Mouse (Mus musculus) neural tube, embryonic 11.5 days (tissue): Measurements from ENCODE around the gene Plekha7. TPM values are rescaled to one million over a fixed set of nuclear protein-coding genes. Genes with fewer than 3 reads are reported as not detected.
A peak's percentile ranks its signal among the peaks of the same experiment; 100 is the strongest.

Source experiments
- ATAC-seq: fragments of 200-750 bp; cut with Nextera tagmentation; 2 replicates; pipeline ENCODE4 v1.8.0; 2017; ENCODE audit warnings: moderate number of reproducible peaks, mild to moderate bottlenecking, moderate TSS enrichment, moderate library complexity; ENCODE audit not compliant: insufficient read depth, low FRiP score, low TSS enrichment
- DNase-seq: peaks from one replicate; pipeline ENCODE4 v3.0.0-alpha.2; 2015; ENCODE audit warnings: low spot score
- H3K27ac ChIP-seq: fragments of 300-500 bp; sonication (generic); 2 replicates; pipeline ENCODE4 v1.5.1; 2014; ENCODE audit warnings: low read depth, mild to moderate bottlenecking, low read length
- H3K27me3 ChIP-seq: fragments of 300-500 bp; sonication (generic); 2 replicates; pipeline ENCODE4 v1.6.1; 2014; ENCODE audit warnings: mild to moderate bottlenecking, low read length, mixed read lengths; ENCODE audit not compliant: control insufficient read depth, insufficient read depth
- H3K36me3 ChIP-seq: fragments of 300-500 bp; sonication (generic); 2 replicates; pipeline ENCODE4 v1.6.1; 2014; ENCODE audit warnings: mild to moderate bottlenecking, low read length, moderate library complexity, mixed read lengths; ENCODE audit not compliant: control insufficient read depth, insufficient read depth
- H3K4me1 ChIP-seq: fragments of 300-500 bp; sonication (generic); 2 replicates; pipeline ENCODE4 v1.6.1; 2014; ENCODE audit warnings: low read length, mixed read lengths; ENCODE audit not compliant: control insufficient read depth, insufficient read depth
- H3K4me2 ChIP-seq: fragments of 300-500 bp; sonication (generic); 2 replicates; pipeline ENCODE4 v1.6.1; 2014; ENCODE audit warnings: low read depth, mild to moderate bottlenecking, moderate library complexity
- H3K4me3 ChIP-seq: fragments of 300-500 bp; sonication (generic); 2 replicates; pipeline ENCODE4 v1.5.1; 2014; ENCODE audit warnings: low read depth, low read length
- H3K9ac ChIP-seq: fragments of 300-500 bp; sonication (generic); 2 replicates; pipeline ENCODE4 v1.6.1; 2014; ENCODE audit warnings: mild to moderate bottlenecking, low read length
- H3K9me3 ChIP-seq: fragments of 300-500 bp; sonication (generic); 2 replicates; pipeline ENCODE4 v1.6.1; 2016; ENCODE audit warnings: low read length; ENCODE audit not compliant: control insufficient read depth
- WGBS: fragments of 180-500 bp; shearing (Covaris S2); extraction: QIAGEN DNeasy Blood & Tissue Kit; methylation state at CpG from one replicate; pipeline ENCODE4 v1.1.7; 2014; 5-methylcytosine and 5-hydroxymethylcytosine counted together
- polyA plus RNA-seq: library from polyadenylated mRNA; unstranded; fragments of >200 nt; fragmentation: Nextera tagmentation; extraction: Ambion mirVana; gene quantifications from 2 replicates; pipeline ENCODE4 v1.2.1, GENCODE M21; 2014

The Plekha7 gene
- polyA plus RNA-seq, 1 experiment from 2014 or later, result 7.3 TPM

- Histone ChIP-seq H3K4me1 (peaks cover 18% of the 10 kb centered on the region), H3K4me3 (no peak overlapping the region), H3K9me3 (no peaks in the 10 kb centered on the region), H3K9ac (no peak overlapping the region), H3K4me2 (no peak overlapping the region), H3K27ac (no peak overlapping the region), H3K36me3 (no peaks in the 10 kb centered on the region), H3K27me3 (no peaks in the 10 kb centered on the region)
- ATAC-seq (no peak), DNase-seq (no peak)
- WGBS, result 96% methylated on average over 1 of the region's 1 CpGs
Measured at GRCm38 (mm10) chr7:116285216-116285615, 23.0 kb downstream of the Plekha7 start.

- Histone ChIP-seq H3K27ac (peak overlapping the region; percentile 63), H3K4me2 (no peak overlapping the region), H3K9me3 (no peaks in the 10 kb centered on the region), H3K9ac (no peak overlapping the region), H3K36me3 (no peaks in the 10 kb centered on the region), H3K4me1 (peaks cover 21% of the 10 kb centered on the region), H3K4me3 (no peak overlapping the region), H3K27me3 (no peaks in the 10 kb centered on the region)
- ATAC-seq, result peak; percentile 81
- peak; percentile 78 for DNase-seq
- 13% methylated on average over 11 of the region's 11 CpGs for WGBS
Measured at GRCm38 (mm10) chr7:116282755-116283154, 25.4 kb downstream of the Plekha7 start.

- Histone ChIP-seq H3K36me3 (no peaks in the 10 kb centered on the region), H3K27ac (no peak overlapping the region), H3K4me3 (no peak overlapping the region), H3K4me2 (no peak overlapping the region), H3K9me3 (no peaks in the 10 kb centered on the region), H3K4me1 (peaks cover 21% of the 10 kb centered on the region), H3K9ac (no peak overlapping the region), H3K27me3 (no peaks in the 10 kb centered on the region)
- ATAC-seq (no peak; the same call in 1 of the 2 replicates), DNase-seq (peak; percentile 47)
- 35% methylated on average over 5 of the region's 5 CpGs for WGBS
Measured at GRCm38 (mm10) chr7:116280126-116280525, 28.1 kb downstream of the Plekha7 start.

GRCm38 (mm10) chr7:116278280-116278679, 29.9 kb downstream of the Plekha7 start:
- H3K4me2 ChIP-seq, result no peak overlapping the region
- ATAC-seq (no peak), DNase-seq (no peak)
- H3K4me1 ChIP-seq, result peaks cover 18% of the 10 kb centered on the region
- no peaks in the 10 kb centered on the region for H3K9me3 ChIP-seq
- no peaks in the 10 kb centered on the region for H3K27me3 ChIP-seq
- H3K27ac ChIP-seq, result no peak overlapping the region
- H3K4me3 ChIP-seq, result no peak overlapping the region
- no peaks in the 10 kb centered on the region for H3K36me3 ChIP-seq
- H3K9ac ChIP-seq, result no peak overlapping the region
- 43% methylated on average over 9 of the region's 9 CpGs for WGBS

GRCm38 (mm10) chr7:116276315-116276714, 31.9 kb downstream of the Plekha7 start:
- Histone ChIP-seq H3K4me3 (no peak overlapping the region), H3K4me1 (peaks cover 9% of the 10 kb centered on the region), H3K9ac (no peak overlapping the region), H3K36me3 (no peaks in the 10 kb centered on the region), H3K9me3 (no peaks in the 10 kb centered on the region), H3K27ac (no peak overlapping the region), H3K4me2 (no peak overlapping the region), H3K27me3 (no peaks in the 10 kb centered on the region)
- ATAC-seq, result no peak
- no peak for DNase-seq

- H3K27me3 ChIP-seq, result no peaks in the 10 kb centered on the region
- no peak for ATAC-seq
- H3K36me3 ChIP-seq, result no peaks in the 10 kb centered on the region
- no peaks in the 10 kb centered on the region for H3K9me3 ChIP-seq
- no peaks in the 10 kb centered on the region for H3K4me1 ChIP-seq
- H3K4me2 ChIP-seq, result no peak overlapping the region
- no peak for DNase-seq
- no peak overlapping the region for H3K27ac ChIP-seq
- no peak overlapping the region for H3K4me3 ChIP-seq
- no peak overlapping the region for H3K9ac ChIP-seq
- WGBS, result 94% methylated on average over 6 of the region's 6 CpGs
Measured at GRCm38 (mm10) chr7:116273111-116273510, 35.1 kb downstream of the Plekha7 start.

- Histone ChIP-seq H3K4me2 (no peak overlapping the region), H3K9me3 (no peaks in the 10 kb centered on the region), H3K36me3 (no peaks in the 10 kb centered on the region), H3K27me3 (no peaks in the 10 kb centered on the region), H3K9ac (no peak overlapping the region), H3K4me1 (no peaks in the 10 kb centered on the region), H3K27ac (no peak overlapping the region), H3K4me3 (no peak overlapping the region)
- ATAC-seq (no peak), DNase-seq (no peak)
- WGBS, result 77% methylated on average over 6 of the region's 6 CpGs
Measured at GRCm38 (mm10) chr7:116269501-116269995, 38.6 kb downstream of the Plekha7 start.

GRCm38 (mm10) chr7:116268113-116268926, 39.9 kb downstream of the Plekha7 start:
- DNase-seq (no peak), ATAC-seq (no peak)
- Histone ChIP-seq H3K9ac (no peak overlapping the region), H3K27me3 (no peaks in the 10 kb centered on the region), H3K4me3 (no peak overlapping the region), H3K4me2 (no peak overlapping the region), H3K27ac (no peak overlapping the region), H3K4me1 (no peaks in the 10 kb centered on the region), H3K36me3 (no peaks in the 10 kb centered on the region), H3K9me3 (no peaks in the 10 kb centered on the region)
- 72% methylated on average over 13 of the region's 13 CpGs for WGBS

- 64% methylated on average over 7 of the region's 7 CpGs for WGBS
- H3K9ac ChIP-seq, result no peak overlapping the region
- peaks cover 7% of the 10 kb centered on the region for H3K4me1 ChIP-seq
- H3K4me2 ChIP-seq, result no peak overlapping the region
- no peak for ATAC-seq
- no peaks in the 10 kb centered on the region for H3K9me3 ChIP-seq
- no peak overlapping the region for H3K4me3 ChIP-seq
- H3K27me3 ChIP-seq, result no peaks in the 10 kb centered on the region
- H3K36me3 ChIP-seq, result no peaks in the 10 kb centered on the region
- no peak overlapping the region for H3K27ac ChIP-seq
- no peak for DNase-seq
Measured at GRCm38 (mm10) chr7:116263281-116263680, 44.9 kb downstream of the Plekha7 start.
